Mouse (Mus musculus): ENCODE measurements around the gene Foxn3.

Foxn3 gene

DNA sequence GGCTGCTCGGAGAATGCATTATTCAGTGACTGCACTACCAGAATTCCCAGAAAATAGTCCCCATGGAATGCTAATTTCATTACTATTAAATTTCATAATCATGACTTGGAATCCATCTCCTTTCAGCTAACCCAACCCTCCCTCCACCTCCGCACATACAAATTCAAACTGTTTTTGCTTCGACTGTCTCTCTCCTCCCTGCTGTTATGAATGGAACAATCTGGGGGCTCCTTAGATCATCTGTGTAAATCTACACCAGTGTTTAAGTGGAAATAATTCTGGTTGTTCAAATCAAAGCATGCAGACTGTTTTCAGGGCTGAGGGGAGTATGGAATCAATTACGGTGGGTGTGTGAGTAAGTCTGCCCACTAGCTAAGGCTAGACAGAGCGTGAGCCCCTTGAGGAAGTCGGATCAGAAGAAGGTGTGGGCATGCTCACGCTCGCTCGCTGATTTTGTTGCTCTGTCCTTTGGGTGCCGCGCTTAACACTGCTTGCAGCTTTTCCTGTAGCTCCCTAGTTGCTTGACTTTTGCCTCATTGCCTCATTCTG lies 254.8 kb downstream of the Foxn3 start:
- no peak for ATAC-seq (ENCODE audit: insufficient number of reproducible peaks, low FRiP score, low TSS enrichment)

DNA sequence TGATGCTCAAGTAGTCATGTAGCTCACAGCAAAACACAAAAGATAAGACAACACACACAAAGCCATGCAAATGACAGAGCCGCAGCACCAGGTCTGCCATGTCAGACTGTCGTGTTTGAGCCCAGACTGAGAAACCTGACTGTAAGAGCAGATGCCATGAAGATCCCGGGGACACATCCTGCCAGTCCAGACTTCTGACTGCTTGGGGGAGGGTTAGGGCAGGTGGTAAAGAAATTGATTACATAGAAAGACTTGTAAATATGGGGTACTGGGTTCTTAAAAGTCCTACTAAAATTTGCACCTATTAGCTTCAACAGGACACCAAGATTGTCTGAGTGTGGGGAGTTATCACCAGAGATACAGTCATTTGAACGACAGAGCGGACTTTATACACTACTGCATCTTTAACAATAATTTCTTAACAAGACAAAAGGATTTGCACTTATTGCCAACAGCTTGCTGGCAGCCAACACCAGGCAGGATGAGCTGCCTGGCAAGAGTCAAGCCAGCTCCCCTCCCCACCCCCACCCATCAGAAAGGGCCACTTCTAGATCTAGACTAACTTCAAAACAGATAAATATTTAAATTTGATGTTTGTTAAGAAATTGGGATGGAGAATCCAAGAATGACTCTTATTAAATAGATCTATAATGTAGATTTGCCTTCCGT lies 256.7 kb downstream of the Foxn3 start:
- no peak for ATAC-seq (ENCODE audit: insufficient number of reproducible peaks, low FRiP score, low TSS enrichment)

DNA sequence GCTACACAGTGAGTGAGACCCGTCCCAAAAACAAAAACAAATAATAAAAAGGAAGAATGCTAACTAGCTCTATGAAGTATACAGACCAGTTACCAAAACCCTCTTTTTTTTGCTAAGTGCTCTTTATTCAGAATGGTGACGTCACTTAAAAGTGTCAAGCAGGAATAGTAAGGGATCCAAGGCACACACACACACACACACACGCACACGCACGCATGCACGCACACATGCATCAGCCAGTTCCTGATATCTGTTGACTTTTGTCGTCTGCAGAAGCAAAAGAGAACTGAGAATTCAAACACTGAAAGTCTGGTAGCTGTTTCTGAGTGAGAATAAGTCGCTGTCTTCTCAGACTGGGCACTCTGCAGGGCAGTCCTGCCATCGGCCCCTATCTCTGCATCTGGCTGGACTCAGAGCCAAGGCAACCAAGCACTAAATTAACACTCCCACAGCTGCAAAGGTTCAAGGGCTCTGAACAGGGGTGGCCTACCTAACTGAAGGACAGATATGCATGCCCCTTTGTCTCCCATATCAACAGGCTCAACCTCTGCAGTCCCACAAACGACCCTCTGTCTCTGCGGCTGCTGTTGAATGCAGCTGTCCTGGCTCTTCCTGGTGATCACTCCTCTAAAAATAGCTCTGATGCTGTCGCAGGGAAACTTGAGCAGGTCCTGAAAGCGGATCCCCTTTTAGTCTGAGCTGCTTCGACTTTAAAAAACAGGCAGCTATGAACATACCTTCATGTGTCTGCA lies 257.4 kb downstream of the Foxn3 start:
- no peak for ATAC-seq (ENCODE audit: insufficient number of reproducible peaks, low FRiP score, low TSS enrichment)

DNA sequence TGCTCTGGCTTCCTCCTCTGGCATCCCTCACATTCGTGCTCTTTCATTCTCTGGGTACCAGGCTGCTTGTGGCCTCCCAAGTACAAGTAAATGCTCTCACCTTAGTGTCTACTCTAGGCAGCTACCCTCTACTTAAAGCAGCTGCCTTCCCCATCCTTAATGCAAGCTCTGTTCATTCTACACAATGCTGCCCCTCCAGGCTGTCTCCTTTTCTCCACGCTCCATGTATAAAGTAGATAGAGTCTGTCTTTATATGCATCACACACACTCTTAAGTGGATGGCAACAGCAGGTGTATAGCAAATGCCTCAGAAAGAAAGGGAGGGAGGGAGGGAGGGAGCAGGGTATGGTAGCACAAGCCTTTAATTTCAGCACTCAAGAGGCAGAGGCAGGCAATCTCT lies 258.1 kb downstream of the Foxn3 start:
- ATAC-seq (ENCODE audit: insufficient number of reproducible peaks, low FRiP score, low TSS enrichment): no peak

DNA sequence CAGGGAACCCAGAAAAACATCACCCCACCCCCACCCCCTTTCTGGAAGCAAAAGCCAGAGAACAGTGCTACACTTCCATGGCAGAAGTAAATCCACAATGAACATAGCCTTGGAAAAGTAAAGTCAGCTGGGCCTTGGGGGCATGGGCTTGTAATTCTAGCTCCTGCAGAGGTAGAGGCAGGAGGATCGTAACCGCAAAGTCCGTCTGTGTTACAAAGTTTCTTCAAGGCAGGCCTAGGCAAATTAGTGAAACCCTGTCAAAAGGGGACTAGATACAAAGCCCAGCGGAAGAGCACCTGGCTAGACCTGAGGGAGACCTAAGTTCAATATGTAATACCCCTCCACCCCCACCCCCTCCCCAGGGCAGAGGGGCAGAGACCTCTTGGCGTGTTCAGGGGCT lies 259.3 kb downstream of the Foxn3 start:
- no peak for ATAC-seq (ENCODE audit: insufficient number of reproducible peaks, low FRiP score, low TSS enrichment)

DNA sequence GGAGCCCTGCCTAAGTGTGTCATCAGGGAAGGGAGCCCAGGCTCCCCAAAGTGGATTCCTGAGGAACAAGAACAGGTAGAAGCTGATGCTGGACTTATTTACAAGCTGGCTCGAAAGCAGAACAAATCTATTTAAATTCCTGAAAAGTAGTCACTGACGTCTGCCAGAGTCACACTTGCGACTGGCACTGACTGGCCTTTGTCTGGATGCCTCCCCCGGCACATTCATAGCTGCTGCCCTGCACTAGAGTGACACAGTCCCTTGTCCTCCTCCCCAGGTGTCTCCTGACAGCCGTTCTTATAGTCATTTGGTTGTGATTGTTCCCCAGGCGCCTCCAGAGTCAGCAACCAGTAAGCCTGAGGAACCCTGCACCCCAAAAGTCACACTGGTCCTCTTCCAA lies 259.8 kb downstream of the Foxn3 start:
- 0 out of 2 replicates have a peak, but pooled peaks have one; percentile 5 for ATAC-seq (ENCODE audit: insufficient number of reproducible peaks, low FRiP score, low TSS enrichment)

DNA sequence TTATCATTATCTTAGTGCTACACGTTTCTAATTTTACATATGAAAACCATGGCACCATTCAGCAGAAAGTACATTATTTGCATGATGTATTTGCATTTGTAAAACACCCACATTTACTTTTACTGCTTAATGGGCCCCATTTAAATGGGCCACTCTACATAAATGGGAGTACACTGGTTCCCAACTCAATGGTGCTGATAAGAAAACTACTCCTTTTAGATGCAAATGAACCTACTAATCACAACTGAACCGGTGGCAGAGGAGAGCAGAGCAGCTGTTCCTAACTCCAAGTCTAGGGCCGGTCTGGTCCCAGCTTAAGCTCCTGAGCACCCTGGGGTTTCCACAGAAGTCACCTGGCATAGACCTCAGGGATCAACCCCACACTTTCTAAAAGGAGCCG lies 263.5 kb downstream of the Foxn3 start:
- ATAC-seq (ENCODE audit: insufficient number of reproducible peaks, low FRiP score, low TSS enrichment): no peak

DNA sequence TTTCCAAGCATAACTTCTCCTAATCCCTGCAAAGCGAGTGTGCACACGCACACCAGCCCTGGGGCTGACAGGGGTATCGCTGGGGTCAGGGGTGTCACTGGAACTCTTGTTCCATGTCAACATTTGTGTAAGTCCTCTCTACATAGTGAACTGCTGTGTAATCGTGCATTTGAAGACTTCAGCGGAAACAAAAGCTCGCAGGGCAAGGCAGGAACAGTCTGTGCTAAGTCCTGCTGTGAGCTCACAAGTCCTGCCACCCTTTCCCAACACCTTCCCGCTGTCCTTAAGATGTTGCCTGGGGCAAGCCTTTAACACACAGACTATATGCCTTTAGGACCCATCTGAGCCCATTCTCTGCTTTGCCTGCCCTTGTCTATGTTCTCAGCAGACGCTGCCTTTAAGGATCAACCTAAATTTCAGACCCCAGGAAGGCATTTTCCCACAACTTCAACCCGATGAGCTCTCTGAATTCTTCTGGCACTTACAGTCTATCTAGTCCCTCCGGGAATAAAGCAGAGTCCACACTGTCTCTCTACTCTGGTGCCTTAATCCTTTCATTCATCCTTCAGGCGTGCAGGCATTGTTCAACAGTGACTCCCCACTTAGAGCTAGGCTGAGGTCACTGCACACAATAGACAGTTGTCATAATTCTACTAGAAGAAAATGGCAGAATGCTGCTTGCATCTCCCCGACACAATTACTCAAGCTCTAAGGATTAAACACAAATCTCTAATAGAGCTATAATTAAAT lies 264.4 kb downstream of the Foxn3 start:
- ATAC-seq (ENCODE audit: insufficient number of reproducible peaks, low FRiP score, low TSS enrichment): no peak

DNA sequence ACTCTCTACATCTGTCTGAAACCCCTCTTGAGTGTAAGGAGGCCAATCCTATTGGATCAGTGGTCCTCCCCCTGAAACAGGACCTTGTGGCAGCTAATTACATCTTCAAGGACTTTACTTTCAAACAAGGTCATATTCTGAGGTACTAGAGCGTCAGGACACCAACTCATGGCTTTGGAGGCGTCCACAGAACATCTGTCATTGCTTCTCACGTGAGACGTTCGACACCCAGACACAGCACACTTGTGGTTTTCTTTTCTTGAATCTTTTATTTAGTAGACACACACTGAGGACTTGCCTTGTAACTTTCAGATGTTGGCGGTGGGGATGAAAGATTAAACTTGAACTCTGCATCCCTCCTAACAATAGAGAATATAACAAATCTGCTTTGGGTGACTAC lies 265.1 kb downstream of the Foxn3 start:
- ATAC-seq (ENCODE audit: insufficient number of reproducible peaks, low FRiP score, low TSS enrichment): no peak

DNA sequence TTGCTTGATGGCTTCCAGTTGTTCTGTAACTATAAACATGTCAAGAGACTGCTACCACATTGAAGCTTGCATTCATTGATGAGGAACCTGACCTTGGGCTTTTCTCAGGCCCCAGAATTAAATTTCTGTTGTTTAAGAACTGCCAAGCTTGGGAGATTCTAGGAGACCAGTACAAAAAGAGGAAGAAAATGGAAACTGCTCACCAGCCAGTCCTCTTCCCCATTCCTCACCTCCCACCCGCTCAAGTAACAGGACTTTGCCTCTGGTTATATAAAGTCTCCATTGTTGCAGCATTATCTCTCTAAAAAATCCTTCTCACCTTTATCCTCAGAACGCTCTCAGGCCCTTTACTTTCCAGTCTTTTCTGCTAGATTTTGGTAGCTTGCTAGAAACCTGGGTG lies 265.6 kb downstream of the Foxn3 start:
- ATAC-seq (ENCODE audit: insufficient number of reproducible peaks, low FRiP score, low TSS enrichment): no peak

DNA sequence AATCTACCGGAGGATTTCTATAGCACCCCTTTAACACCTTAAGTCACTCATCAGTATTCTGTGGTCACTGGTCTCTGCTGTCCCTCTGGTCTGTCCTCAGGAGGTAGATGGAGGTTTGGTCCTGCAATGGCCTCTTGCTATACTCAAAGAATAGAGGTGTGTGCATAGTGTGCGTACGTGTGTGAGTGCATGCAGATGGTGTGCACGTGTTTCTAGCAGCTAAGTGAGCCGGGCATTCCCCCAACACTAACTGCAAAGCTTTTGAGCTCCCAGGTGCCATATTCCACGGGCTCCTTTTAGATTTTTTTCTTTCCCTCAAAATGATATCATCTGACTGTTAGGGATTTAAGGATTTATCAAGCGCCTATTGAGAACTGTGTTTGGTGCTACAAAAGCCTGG lies 269.9 kb downstream of the Foxn3 start:
- ATAC-seq (ENCODE audit: insufficient number of reproducible peaks, low FRiP score, low TSS enrichment): no peak

DNA sequence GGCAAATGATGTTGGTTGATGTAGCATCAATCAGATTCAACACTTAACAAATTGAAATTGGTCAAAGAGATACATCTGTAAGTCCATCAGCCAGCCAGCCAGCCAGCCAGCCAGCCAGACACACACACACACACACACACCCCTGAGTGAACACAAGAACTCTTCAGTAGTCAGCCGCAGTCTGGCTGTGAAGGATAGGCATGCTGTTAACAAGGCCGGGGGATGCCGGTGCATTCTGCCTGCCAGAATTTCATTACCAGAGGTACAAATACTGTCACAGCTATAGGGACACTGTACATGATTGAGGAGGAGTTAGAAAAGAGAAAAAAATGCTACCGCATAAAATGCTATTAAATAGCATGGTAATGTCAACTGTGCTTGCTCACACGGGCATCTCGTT lies 271.2 kb downstream of the Foxn3 start:
- ATAC-seq (ENCODE audit: insufficient number of reproducible peaks, low FRiP score, low TSS enrichment): no peak

DNA sequence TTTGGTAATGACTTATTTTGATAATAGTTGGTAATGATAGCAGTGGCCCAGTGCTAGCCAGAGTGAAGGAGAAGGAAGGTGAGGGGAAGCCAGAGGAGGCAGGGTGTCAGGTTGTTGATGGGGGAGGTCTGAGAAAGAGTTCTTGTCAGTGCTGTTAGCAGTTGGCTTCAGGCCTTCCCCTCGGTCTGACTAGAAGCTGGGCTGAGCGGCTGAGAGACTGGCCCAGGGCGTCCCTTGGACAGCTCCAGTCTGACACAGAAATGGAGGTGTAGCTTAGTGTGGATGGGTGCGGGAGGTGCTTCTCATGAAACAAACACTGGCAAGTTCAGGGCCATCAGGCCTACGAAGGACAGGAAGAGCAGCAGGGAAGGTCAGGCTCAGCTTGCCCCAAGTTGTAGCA lies 276.3 kb downstream of the Foxn3 start:
- ATAC-seq (ENCODE audit: insufficient number of reproducible peaks, low FRiP score, low TSS enrichment): no peak

DNA sequence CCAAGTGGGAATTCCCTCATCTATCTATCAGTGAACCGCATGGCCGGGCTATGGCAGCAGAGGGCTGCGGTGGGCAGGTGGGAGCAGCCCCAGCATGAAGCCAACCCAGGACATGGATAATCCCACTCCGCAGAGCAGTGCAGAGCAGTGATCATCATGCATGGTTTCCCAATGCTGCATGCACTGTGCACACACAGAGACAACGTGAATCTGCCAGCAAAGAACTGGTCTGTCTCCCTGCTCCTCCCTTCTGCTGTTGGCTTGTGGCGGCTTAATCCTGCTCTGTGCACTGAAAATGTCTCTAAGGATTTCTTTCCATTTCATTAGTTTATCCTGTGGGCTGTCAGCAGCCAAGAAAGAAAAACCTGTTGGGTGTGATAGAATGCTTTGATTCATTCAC lies 276.7 kb downstream of the Foxn3 start:
- peak; percentile 57 for ATAC-seq (ENCODE audit: insufficient number of reproducible peaks, low FRiP score, low TSS enrichment)

DNA sequence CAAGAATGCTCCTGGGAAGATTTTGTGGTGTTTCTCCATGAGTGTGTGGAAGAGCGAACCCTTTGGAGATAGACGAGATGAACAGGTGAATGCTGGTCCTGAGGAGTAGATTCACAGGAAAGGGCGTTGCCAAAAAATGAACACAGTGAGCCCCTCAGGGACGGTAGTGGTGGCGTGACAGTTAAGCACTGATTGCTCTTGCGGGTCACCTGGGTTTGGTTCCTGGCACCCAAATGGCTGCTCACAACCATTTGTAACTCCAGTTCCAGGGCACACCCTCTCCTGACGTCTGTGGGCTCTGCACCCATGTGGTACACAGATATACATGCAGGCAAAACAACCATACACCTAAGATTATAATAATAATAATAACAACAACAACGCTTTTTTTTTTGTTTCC lies 277.7 kb downstream of the Foxn3 start:
- no peak for ATAC-seq (ENCODE audit: insufficient number of reproducible peaks, low FRiP score, low TSS enrichment)

DNA sequence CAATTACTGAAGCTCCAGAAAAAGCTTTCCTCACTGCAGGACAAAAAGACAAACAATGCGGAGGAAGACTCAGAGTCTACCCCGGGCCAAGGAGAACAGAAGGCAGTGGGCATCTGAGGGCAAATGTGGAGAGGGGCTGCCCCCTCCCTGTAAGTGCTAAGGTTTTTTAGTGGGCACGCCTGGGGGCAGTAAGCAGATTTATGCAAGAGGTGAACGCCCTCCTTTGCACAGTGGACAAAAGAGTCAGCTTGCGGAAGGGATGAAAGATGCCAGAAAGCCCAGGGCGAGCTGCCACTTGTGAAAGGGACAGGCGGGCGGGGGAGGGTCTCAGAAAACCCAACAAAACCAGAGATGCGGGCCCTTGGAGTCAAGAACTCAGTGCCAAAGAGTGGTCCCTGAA lies 278.2 kb downstream of the Foxn3 start:
- no peak for ATAC-seq (ENCODE audit: insufficient number of reproducible peaks, low FRiP score, low TSS enrichment)

DNA sequence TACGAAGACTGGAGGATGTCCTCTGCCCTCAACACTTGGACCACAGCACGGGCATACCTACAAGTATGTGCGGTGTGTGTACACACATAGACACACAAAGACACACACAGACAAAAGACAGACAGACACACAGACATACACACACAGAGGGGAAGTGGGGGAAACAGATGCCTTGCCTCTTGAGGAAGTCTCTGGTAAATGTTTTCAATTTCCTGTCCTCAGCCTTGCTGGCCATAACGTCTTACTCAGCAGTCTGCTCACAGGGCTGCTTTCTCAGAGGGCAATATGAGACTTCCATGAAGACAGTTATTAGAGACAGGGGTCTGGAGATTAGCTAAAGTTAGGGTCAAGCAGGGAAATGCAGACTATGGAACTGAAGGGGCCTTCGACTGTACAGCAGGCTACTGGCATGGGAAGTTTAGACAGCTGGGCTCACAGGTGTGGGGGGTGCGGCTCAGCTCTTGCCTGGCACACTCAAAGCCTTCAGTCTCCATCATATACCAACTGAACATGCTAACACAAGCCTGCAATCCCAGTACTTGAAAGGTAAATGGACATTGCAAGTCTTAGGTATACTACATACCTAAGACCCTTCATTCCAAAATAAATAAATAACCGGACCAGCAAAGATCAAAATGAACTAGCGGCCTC lies 278.8 kb downstream of the Foxn3 start:
- no peak for ATAC-seq (ENCODE audit: insufficient number of reproducible peaks, low FRiP score, low TSS enrichment)

DNA sequence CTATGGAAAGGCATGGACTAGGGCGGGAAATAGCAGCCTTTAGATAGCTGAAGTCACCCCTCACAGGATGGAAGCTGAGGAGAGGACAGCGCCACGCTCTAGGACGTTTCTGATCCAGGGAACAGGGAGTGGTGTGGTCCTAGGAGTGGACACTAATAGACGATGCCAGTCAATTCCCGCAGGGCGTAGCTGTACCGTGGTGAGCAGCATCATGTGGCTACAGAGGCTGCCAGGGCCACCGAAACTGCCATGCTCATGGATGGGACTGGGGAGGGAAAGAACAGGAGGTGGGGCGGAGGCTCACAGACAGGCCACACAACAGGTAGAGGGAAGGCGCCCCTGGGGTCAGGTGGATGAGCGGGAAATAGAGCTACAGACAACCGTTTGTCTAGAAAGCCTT lies 282.6 kb downstream of the Foxn3 start:
- ATAC-seq (ENCODE audit: insufficient number of reproducible peaks, low FRiP score, low TSS enrichment): no peak

DNA sequence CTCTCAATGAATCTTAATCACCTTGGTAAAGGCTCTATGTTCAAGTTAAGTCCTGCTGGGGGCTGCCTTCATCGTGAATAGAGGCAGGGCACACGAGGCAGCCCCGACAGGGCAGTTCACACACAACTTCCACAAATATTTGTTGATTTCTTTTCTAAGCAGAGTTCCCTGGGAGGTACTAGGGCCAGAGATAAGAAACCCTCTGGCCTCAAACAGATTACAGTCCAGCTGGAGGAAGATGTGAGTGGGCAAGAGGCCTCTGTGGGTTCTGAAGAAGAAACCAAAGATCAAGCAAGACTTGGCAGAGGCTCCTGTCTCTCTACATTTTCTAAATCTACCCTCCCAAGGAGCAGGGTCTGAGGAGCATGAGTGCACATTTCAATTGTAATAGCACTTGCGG lies 283.1 kb downstream of the Foxn3 start:
- no peak for ATAC-seq (ENCODE audit: insufficient number of reproducible peaks, low FRiP score, low TSS enrichment)

DNA sequence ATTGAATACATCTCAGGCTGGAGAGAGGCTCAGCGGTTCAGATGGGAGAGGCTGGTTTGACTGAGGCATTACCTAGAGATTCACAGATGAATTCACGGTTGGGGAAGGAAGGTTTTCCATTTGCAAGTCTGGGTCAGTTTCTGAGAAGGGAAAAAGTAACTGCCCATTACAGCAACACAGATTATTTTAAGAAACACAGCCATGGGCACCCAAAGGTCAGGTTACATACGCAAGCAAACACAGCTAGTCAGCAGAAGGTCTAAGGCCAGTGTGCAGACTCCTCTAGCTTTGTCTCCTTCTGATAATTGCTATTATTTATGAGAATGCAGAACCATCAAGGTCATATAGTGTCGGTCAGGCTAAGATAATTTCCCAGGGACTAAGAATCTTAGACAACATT lies 284.0 kb downstream of the Foxn3 start:
- no peak for ATAC-seq (ENCODE audit: insufficient number of reproducible peaks, low FRiP score, low TSS enrichment)

DNA sequence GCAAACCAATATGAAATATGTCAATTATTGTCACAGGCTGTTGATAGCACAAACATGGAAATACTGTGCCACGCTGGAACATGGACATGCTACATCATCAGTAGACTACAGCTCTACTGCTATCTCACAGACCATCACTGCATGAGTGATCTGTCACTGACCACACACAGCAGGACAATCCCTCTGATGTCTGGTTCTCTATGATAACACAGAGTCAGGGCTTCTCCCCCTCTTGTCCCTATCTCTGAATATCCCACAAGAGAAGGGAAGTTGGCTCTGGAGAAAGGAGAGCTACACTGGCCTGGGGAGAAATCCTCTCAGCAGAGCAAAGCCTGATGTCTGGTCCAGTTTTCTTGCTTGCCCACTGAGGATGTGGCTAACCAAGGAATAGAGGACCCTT lies 288.8 kb downstream of the Foxn3 start:
- no peak for ATAC-seq (ENCODE audit: insufficient number of reproducible peaks, low FRiP score, low TSS enrichment)
